Mouse (Mus musculus) monocyte, adult 5-6 weeks (primary cell): ENCODE data around the gene Magi2. TPM values are rescaled to one million over a fixed set of nuclear protein-coding genes. Genes with fewer than 3 reads are reported as not detected.
"Not testable (repeated sequence)": the region's sequence is repeated elsewhere in the genome, so short reads cannot be mapped to it uniquely, and the experiment has no call there.

ENCODE experiments used
- ATAC-seq: fragments of 153-309, 156-312 bp; replicated peaks from 2 replicates; pipeline ENCODE4 v1.8.0; 2017; ENCODE audit warnings: mild to moderate bottlenecking; ENCODE audit not compliant: low TSS enrichment, insufficient number of reproducible peaks, severe bottlenecking, poor library complexity, low FRiP score
- total RNA-seq: library from RNA; stranded (forward); fragments of 200-1000, 200-491, 200-594 nt; gene quantifications from 3 replicates; pipeline ENCODE4 v1.2.3, GENCODE M21; 2017

The Magi2 gene
- total RNA-seq, 1 experiment from 2014 or later, result 1.5 TPM

DNA sequence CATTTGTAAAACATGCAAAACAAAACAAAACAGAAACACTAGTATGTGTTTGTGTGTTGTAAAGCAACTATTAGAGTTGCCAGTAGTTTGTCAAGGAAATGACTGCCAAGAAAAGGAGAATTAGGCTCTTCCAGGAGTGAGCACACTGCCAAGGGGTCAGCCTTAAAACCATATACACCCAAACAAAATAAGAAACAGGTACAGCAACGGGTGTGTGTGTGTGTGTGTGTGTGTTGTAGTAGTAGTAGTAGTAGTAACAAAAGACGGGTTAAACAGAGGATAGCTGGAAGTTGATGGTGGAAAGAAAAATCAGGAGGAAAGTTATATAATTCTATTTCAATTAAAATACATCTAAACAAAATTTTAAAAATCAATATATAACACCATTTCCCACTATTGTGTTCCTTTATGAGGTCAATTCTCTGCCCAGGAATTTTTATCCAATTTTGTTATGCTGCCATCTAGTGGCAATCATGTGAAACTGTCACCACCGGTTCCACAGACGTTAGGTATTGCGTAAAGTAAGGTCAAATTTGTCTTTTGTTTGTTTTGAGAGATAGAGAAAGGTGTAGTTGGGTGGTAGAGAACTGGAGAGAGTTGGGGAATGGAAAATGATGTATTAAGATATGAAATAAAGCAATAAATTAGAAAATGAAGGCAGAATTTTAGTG lies 174.0 kb downstream of the Magi2 start:
- ATAC-seq, result no peak

DNA sequence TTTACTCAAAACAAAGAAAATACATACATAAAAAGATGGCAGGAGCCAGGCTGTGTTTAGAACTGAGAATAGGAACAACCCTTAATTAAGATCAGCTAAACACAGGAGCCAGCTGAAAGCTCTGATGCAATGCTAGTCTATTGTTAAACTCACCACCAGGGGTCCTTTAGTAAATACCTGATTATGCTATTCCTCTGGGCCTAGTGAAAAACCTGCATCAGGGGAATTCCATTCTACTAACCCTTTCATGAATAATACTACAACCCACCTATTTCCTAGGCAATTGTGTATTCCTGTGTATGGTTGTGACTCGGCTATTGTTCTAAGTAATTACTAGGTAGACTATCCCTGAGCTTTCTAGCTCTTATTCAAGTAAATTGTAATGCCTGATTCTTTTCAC lies 177.4 kb downstream of the Magi2 start:
- ATAC-seq, result not testable (repeated sequence)

DNA sequence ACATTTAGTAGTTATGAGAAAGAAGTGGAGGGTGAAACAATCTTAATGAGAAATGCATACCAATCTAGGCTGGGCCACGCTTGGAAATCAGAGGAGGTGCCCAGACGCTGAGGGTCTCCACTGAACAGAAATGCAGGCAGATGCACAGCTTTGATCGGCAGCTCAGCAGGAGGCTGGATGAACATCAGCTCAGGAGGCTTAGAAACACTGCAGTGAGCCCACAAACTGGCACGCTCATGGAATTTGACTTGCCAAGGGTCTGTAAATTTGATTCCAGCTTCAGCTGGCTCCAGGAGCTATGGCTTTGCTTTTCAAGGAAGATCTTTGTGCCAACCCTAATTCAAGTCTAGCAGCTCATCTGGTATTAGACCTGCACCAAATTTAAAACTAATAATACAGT lies 187.7 kb downstream of the Magi2 start:
- no peak for ATAC-seq

DNA sequence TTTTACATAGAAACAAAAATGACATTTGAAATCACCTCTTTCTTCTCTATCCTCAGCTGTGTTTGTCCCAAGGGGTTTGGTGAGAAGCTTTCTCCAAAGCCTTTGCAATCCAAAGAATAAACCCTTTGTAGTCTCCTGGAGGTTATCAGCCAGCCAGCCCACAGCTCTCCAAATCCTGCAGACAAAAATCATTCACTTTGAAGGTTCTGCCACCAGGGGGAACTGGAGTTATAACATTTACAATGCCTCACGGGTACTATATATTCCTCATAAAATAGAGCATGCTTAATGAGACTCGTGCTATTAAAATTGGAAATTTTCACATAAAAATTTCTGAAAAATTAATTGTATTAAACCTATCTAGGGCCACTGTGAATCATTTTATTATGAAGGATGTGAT lies 202.5 kb downstream of the Magi2 start:
- no peak for ATAC-seq

DNA sequence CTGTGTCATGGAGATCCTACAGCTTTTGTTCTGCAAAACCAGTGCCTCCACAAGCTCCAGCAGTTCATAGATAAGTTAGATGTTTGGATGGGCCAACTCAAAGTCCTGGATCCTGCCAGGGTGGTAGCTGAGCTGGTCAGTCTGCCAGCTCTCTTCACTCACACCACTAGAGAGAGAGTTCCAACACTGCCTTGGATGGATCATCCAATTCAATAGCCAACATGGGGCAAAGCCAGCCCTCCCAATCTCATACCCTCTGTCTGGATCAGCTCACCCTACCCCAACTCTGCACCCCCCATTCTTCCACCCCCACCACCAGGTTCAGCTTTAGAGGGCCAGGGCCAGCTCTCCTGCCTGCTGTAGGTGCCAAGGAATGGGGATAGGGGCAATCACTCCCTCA lies 235.7 kb downstream of the Magi2 start:
- no peak for ATAC-seq

DNA sequence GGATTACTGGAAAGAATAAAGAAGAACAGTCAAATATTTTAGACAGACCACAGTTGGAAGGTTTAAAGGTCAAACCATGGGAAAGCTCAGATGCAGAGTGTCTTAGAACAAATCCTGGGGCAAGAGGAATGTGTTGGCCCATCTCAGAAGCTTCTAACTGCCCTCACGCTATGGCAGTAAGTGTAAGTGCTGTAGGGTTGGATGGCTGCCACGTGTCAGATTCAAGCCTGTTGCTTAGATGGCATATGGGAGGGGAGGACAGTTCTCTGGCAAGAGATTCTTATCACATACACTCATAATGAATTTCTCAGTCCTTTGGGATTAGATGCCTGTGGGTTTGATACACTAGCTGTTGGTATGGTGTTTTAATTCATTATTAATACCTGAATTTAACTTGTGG lies 238.5 kb downstream of the Magi2 start:
- ATAC-seq, result no peak

DNA sequence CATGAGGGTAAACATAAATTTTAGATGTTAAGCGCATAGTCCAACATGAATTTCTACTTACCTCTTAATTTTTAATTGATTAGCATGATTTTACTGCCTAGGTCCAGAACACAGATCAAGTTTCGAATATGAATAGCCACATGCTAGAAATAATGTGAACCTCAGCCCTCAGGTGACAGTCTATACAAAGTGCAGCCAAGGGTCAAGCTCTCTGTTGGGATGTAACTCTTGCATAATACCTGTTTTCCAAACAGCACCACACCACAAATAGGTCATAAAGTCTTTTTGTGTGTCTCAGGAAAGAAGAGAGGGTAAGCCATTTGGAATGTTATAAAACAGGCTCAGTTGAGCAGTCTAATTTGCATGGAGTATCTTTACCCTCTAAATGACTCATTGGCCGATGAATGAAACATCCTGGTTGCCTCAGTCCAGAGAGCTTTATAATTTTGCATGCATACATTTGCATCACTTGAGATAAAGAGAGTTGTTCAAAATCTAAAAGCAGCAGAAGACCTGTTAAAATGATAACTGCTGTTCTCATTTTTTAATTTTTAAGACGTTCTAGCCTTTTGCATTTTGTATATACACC lies 246.1 kb downstream of the Magi2 start:
- no peak for ATAC-seq

DNA sequence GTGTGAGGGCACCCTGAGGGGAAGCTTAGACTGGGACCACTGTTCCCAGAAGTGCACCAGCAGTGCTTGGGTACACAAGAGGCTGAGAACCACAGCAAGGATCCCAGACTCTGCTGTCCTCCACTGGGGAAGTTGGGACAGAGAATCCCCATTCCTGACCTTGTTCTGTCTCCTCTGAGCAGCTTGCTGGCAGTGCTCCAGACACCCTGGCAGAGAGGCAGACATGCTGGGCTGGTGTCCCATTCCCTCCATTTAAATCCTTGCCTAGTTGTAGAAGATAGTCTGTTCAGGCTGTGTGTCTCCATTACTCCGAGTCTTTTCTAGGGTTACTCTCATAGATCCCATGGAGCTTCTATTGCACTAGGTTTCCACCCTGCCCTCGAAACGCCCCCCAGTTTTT lies 256.1 kb downstream of the Magi2 start:
- 0 out of 2 replicates have a peak, but pooled peaks have one; percentile 31 for ATAC-seq

DNA sequence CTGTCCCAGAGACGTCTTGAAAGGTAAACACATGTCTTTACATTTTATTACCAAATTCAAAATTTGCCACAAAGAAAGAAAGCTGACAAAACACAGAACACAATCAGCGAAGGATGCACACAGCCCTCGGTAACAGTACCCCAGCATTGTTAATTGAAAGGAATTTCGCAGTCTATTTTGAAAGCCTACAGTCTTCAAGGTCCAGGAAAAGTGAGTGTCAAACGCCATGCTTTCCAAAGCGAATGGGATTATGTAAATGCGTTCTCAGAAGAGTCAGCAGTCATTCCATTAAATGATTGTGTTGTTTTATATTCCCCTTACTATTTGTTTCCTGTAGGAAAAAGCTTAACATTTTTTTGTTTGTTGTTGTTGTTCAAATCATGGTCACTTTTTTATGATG lies 261.1 kb downstream of the Magi2 start:
- ATAC-seq, result no peak

DNA sequence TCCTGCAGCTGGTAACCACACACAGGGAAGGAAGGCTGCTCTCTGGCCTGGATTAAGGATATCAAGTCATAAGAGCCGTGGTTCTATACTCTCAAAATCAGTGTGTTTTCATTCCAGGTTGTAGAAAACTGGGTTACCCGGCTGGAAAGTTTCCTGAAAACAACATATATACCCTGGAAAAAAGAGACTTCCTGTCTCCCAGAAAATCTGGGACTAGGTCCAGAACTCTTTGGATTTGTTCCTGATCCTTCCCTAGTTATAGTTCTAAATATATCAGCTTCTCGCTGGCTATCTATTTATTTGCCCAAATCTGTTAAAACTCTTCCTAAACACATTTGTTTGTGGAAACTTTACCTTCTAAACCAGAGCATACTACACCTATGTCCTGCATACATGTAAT lies 274.2 kb downstream of the Magi2 start:
- no peak for ATAC-seq

DNA sequence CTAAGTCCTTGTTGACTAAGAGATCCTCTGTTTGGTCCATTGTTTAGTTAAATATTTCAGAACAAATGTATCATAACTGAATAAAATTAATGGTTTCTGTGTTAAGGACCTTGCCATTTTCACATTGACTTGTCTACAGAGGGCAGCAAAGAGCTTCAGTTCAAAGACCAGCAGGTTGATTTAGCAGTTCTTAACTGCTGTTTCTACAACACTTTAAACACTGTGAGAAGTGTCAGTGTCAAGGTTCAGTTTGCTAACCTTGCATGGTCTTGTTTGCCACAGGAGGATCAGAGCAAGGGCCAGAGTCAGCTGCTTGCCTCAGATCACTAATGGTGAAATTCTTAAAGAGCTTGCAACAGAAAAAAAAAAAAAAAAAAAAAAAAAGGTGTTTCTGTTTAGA lies 295.3 kb downstream of the Magi2 start:
- no peak for ATAC-seq

DNA sequence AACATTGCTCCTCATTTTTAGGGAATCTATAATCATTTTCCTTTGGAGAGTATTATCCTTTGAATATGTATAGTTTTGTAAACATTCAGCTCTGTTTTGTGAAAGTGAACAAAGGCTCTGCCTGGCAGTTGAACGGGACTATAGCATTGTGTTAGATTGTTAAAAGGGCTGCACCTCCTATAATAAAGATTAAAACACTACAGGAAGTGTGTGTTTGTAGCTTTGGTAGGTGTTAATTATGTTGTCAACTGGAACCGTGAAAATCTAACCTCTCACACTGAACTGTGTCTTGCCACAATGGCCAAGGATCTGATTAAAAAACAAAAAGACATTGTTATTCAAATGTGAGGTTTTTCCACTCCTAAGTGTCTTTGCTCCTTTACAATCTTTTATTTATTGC lies 312.5 kb downstream of the Magi2 start:
- no peak for ATAC-seq

DNA sequence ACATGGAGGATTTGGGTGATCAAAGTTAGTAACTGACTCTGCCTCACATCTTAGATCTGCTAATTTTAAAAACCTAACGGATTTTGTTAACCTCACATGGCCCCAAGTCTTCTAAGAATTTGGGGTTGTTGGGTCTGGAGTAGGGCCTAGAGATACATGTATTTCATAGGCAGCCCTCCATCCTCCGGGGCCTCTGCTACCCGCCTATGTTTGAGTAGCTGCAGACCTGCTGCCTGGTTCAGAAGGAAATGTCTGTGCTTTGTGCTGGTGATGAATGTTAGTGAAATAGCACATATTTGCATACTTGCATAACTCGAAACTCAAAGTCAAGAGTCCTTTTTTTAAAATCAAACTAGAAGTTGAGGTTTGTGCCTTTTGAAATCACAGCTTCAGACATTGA lies 319.6 kb downstream of the Magi2 start:
- no peak for ATAC-seq

DNA sequence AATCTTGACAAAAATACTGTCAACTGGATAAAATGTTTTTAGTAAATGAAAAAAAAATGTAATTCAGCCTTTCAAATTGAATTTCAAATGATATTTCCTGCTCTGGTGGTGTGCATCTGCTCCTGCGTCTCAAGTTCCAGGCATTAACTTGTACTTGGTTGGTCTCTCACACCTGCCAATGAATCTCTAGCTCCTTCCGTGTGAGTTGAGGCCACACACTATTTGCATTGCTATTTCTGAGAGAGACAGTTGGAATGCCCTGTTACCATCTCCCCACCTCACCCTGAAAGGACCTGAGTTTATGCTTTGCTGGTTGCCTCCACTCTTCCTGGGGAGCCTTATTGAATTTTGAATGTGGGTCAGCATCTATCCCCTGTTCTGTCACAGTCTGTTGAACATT lies 320.1 kb downstream of the Magi2 start:
- ATAC-seq, result no peak

DNA sequence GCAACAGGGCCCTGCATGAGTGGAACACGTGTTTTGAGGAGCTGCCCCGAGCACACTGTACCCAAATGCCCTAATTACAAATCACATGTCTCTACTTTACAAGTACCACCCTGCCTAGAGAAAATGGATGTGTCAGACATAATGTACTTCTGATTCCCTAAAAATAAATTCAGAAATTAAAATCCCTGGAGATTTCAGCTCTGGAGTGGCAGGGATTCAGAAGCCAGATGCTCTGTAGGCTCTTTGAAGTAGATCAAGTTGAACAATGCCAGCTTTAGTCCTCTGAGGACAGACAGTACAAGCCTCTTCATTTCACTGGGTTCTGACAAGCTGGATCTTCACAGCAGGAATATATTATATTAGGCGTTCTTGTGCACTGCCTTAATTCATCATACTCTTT lies 326.7 kb downstream of the Magi2 start:
- ATAC-seq, result no peak

DNA sequence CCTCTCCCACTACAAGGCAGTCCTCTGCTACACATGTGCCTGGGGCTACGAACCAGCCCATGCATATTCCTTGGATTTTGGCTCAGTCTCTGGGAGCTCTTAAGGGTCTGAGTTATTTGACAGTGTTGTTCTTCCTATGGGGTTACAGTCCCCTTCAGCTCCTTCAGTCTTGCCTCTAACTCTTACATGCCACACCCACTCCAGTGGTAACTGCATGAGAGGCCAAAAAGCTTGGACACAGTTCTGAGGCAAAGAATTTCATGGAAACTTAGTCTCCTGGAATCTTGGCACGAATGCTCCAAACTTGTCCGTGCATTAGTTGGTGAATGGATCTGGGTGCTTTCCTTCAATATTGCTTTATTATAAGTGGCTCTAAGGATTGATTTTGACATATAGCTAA lies 338.8 kb downstream of the Magi2 start:
- no peak for ATAC-seq

DNA sequence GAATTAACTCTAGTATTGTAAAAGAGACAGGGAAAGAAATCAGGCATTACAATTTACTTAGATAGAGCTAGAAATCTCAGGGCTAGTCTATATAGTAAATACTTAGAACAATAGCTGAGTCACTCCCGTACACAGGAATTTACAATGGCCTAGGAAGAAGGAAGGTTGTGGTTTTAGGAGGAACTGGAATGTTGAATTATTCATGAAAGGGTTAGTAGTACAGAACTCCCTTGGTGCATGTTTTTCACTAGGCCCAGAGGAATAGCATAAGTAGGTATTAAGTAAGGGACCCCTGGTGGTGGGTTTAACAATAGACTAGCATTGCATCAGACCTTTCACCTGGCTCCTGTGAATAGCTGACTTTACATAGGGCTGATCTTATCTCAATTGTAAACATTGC lies 339.3 kb downstream of the Magi2 start:
- not testable (repeated sequence) for ATAC-seq

DNA sequence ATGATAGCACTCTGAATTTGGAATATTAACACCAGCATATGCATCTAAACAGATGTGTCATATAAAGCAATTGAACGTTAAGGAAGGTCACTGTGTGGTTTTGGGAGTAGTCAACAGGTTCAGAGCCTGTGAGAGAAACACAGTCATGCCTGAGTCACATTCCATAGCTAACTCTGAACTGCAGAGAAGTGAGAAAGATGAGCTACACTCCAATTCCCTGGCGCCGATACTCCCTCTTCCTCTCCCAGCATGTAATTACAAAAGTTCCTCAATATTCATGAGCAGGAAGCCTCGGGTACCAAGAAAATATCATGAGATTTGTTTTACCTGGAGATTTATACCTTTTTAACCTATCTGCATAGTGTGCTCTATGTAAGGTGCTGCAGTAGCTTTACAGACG lies 380.9 kb downstream of the Magi2 start:
- no peak for ATAC-seq

DNA sequence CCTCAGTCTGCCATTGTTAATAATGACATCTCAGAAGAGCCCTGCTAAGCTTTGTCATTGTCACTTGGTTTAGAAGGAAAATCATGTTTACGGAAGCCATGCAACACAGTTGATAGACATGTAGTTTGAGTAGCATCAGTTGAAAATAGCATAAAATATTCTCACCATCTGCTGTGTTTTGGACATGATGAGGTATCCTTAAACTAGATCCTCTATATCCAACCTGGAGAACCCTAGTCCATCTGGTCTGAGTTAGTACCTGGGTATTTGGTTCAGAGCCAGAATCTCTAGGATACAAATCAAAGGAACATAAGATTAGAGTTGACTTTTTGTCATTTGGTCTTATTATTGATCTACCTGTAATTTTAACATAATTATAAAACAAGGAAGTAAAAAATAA lies 385.0 kb downstream of the Magi2 start:
- ATAC-seq, result no peak

DNA sequence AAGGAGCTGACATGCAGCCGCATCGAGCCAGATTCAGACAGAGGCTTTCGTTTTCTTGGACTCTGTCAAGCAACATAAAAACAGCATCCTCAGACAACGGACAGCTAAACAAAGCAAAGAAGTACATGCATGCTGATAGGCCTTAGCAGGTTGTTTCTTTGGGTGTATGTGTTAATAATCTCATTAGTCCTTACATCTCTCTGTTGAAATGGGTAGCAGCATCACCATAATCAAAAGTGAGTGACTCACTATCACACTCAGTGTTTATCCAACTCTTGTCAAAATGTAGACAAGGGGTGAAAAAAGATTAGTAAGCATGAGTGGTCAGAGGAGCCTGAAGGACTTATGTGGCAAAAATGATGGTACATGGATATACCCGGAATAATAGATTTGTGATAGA lies 394.8 kb downstream of the Magi2 start:
- no peak for ATAC-seq

DNA sequence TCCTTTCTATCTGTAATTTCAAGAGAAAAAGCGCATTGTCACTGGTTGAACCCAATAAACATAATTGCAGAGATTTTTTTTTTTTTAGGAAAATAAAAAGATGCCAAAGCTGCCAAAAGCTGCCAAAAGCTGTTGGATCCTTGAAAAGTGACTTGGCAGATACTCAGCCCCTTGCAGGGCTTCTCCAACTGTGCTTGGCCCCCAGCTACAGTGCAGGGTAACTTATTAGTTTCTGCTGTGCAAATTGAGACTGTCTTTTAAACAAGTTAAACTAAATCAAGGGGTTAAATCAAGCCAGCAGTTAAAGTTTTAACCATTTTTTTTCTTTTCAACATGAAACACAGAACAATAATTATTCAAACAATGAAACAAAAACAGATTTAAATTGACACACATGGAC lies 407.1 kb downstream of the Magi2 start:
- ATAC-seq, result no peak
